Mouse (Mus musculus) intestine, postnatal 0 days (tissue): ENCODE measurements at regions not wholly inside any gene's neighbourhood (a gene's known extent, or its start where the extent isn't known, plus 50 kb on each side); places are given as distances from the start of the nearest gene placed in this dataset.

Experiments used
- ATAC-seq: fragments of 200-750 bp; cut with Nextera tagmentation; 2 replicates; pipeline ENCODE4 v1.8.0; 2017; ENCODE audit warnings: mild to moderate bottlenecking, moderate TSS enrichment, moderate library complexity
- H3K27ac ChIP-seq: fragments of 300-500 bp; sonication (generic); 2 replicates; pipeline ENCODE4 v1.5.1; 2014; ENCODE audit warnings: mild to moderate bottlenecking, low read depth, low read length, moderate library complexity
- H3K27me3 ChIP-seq: fragments of 300-500 bp; sonication (generic); replicated peaks from 2 replicates; pipeline ENCODE4 v1.6.1; 2014; ENCODE audit warnings: low read length, mixed read lengths; ENCODE audit not compliant: control insufficient read depth, insufficient read depth
- H3K36me3 ChIP-seq: fragments of 300-500 bp; sonication (generic); 2 replicates; pipeline ENCODE4 v1.6.1; 2014; ENCODE audit warnings: mild to moderate bottlenecking, moderate library complexity; ENCODE audit not compliant: control insufficient read depth, insufficient read depth
- H3K4me1 ChIP-seq: fragments of 300-500 bp; sonication (generic); replicated peaks from 2 replicates; pipeline ENCODE4 v1.6.1; 2014; ENCODE audit warnings: antibody characterized with exemption, low read length, mixed read lengths; ENCODE audit not compliant: control insufficient read depth, insufficient read depth
- H3K4me2 ChIP-seq: fragments of 300-500 bp; sonication (generic); replicated peaks from 2 replicates; pipeline ENCODE4 v1.6.1; 2014; ENCODE audit warnings: low read depth, mild to moderate bottlenecking, moderate library complexity
- H3K4me3 ChIP-seq: fragments of 300-500 bp; sonication (generic); 2 replicates; pipeline ENCODE4 v1.5.1; 2014; ENCODE audit warnings: low read depth, low read length
- H3K9ac ChIP-seq: fragments of 300-500 bp; sonication (generic); 2 replicates; pipeline ENCODE4 v1.6.1; 2014; ENCODE audit warnings: mild to moderate bottlenecking, low read depth, low read length
- H3K9me3 ChIP-seq: fragments of 300-500 bp; sonication (generic); 2 replicates; pipeline ENCODE4 v1.6.1; 2016; ENCODE audit warnings: mixed run types; ENCODE audit not compliant: control insufficient read depth
- CTCF ChIP-seq: sonication (generic); IDR thresholded peaks from 2 replicates; pipeline ENCODE4 v1.5.1; 2016; ENCODE audit warnings: low read depth, mild to moderate bottlenecking, control low read depth, antibody characterized with exemption, moderate library complexity
- WGBS: fragments of 180-500 bp; shearing (Covaris S2); extraction: QIAGEN DNeasy Blood & Tissue Kit; methylation state at CpG from one replicate; pipeline ENCODE4 v1.1.7; 2014; 5-methylcytosine and 5-hydroxymethylcytosine counted together

DNA sequence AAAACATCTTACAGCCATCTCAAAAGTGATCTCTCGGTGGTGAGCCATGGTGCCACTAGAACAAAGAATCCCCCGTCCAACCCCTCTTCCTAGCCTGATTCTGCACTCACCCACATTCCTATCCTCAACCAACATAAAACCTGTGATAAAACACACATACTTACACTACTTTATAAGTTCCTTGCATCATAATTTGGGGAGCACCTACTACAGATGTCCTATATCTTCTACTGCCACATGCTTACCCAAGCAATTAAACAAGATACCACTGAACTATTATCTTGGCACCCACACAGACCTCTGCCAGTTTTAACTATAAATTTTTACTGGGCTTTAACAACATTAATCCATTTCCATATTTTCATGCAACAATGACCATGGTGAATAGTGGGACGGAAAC, 321.9 kb downstream of the Ccser2 start:
- no peak for TF ChIP-seq CTCF
- Histone ChIP-seq H3K9me3 (no peaks in the 10 kb centered on the region), H3K36me3 (no peaks in the 10 kb centered on the region), H3K4me1 (no peaks in the 10 kb centered on the region), H3K9ac (no peak overlapping the region), H3K4me3 (no peak overlapping the region), H3K27ac (no peak overlapping the region), H3K4me2 (no peak overlapping the region), H3K27me3 (no peaks in the 10 kb centered on the region)
- WGBS = 81% methylated on average over 3 of the region's 3 CpGs
- no peak for ATAC-seq

DNA sequence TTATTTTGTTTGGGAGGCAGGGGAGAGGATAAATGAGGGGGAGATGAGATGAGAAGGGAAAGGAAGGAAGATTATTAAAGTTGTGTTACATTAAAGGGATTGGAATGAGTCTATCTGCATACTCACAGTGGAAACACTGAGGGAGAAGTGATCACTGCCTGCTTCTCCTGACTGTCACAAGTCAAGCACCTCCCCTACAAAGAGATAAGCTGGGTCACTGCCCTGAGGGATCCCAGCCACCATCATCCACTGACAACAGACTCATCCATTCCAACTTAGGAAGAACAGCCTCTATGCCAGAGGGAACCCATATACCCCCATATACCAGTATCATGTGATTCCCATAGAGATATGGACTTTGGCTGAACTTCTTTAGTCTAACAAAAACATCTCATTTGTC, 322.3 kb downstream of the Ccser2 start:
- TF ChIP-seq CTCF = no peak
- ATAC-seq = no peak

DNA sequence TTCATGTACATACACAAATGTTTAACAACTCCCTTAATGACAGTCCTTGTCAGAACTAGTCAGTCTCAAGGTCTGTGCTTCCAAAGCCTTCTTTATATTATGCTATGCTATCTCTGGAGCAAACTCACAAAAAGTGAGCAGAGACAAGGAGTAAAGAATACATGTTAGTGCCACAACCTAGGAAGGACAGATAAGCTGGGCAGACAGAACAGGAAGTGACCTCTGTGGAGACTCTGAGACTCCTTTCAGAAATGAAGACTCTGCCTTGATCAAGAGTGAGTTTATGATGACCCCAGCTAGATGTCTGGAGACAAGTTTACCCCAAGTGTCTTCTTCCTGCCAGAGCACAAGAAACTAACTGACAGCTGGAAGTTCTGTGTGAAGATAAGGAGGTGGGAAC, 343.8 kb downstream of the Ccser2 start:
- H3K9me3 ChIP-seq = no peaks in the 10 kb centered on the region
- H3K4me1 ChIP-seq = no peaks in the 10 kb centered on the region
- H3K4me2 ChIP-seq = no peak overlapping the region
- no peak for TF ChIP-seq CTCF
- no peak overlapping the region for H3K9ac ChIP-seq
- ATAC-seq = no peak
- no peaks in the 10 kb centered on the region for H3K27me3 ChIP-seq
- H3K4me3 ChIP-seq = no peak overlapping the region
- H3K27ac ChIP-seq = no peak overlapping the region
- no peaks in the 10 kb centered on the region for H3K36me3 ChIP-seq

More for the DNA sequence above, 322.3 kb downstream of the Ccser2 start:
- no peaks in the 10 kb centered on the region for H3K4me1 ChIP-seq
- no peak overlapping the region for H3K4me3 ChIP-seq
- no peak overlapping the region for H3K4me2 ChIP-seq
- H3K9me3 ChIP-seq = no peaks in the 10 kb centered on the region
- no peaks in the 10 kb centered on the region for H3K27me3 ChIP-seq
- no peak overlapping the region for H3K9ac ChIP-seq
- H3K27ac ChIP-seq = no peak overlapping the region
- no peaks in the 10 kb centered on the region for H3K36me3 ChIP-seq

DNA sequence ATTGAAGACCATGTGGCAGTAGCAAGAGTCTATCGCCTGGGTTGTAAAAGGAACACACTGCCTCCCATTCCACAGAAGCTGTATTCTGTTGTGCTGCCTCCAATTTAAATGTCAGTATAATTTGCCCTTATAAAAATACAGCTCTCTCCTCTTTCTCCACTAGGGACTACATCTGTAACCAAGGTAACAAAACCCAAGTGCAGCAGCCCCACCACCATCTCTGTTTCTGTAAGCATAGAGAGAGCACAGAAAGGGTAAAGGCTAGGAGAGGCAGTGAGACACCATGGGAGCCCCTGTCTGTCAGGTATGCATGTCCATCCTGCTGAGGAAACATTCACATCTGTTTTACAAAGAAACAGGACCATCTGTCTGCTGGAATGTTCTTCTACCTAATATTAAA, 344.4 kb downstream of the Ccser2 start:
- H3K9me3 ChIP-seq = no peaks in the 10 kb centered on the region
- no peak overlapping the region for H3K27ac ChIP-seq
- no peak overlapping the region for H3K4me2 ChIP-seq
- H3K4me3 ChIP-seq = no peak overlapping the region
- H3K4me1 ChIP-seq = no peaks in the 10 kb centered on the region
- no peak for ATAC-seq
- 92% methylated on average over 1 of the region's 1 CpGs for WGBS
- no peak for TF ChIP-seq CTCF
- H3K27me3 ChIP-seq = no peaks in the 10 kb centered on the region
- H3K36me3 ChIP-seq = no peaks in the 10 kb centered on the region
- no peak overlapping the region for H3K9ac ChIP-seq

DNA sequence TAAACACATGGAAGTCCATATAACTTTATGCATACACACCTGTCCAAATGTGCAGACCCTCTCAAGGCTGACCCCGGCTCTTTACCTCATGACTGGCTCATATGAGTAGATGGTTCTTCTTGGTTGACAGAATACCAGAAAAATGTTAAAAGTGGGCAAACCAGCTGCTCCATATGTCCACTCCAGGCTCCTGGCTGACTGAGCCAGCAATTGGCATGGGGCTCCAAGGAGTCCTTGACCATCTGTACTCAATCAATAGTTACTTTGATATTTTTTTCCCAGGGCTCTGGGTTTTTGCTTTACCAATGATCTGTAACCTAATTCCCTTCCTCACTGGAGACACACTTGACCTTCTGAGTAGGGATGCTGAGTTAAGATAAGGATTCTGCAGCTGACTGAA, 345.5 kb downstream of the Ccser2 start:
- WGBS = 85% methylated on average over 1 of the region's 1 CpGs
- H3K36me3 ChIP-seq = no peaks in the 10 kb centered on the region
- H3K4me1 ChIP-seq = no peaks in the 10 kb centered on the region
- H3K4me2 ChIP-seq = no peak overlapping the region
- no peak overlapping the region for H3K4me3 ChIP-seq
- H3K27me3 ChIP-seq = no peaks in the 10 kb centered on the region
- TF ChIP-seq CTCF = no peak
- no peaks in the 10 kb centered on the region for H3K9me3 ChIP-seq
- ATAC-seq = no peak
- no peak overlapping the region for H3K9ac ChIP-seq
- H3K27ac ChIP-seq = no peak overlapping the region

DNA sequence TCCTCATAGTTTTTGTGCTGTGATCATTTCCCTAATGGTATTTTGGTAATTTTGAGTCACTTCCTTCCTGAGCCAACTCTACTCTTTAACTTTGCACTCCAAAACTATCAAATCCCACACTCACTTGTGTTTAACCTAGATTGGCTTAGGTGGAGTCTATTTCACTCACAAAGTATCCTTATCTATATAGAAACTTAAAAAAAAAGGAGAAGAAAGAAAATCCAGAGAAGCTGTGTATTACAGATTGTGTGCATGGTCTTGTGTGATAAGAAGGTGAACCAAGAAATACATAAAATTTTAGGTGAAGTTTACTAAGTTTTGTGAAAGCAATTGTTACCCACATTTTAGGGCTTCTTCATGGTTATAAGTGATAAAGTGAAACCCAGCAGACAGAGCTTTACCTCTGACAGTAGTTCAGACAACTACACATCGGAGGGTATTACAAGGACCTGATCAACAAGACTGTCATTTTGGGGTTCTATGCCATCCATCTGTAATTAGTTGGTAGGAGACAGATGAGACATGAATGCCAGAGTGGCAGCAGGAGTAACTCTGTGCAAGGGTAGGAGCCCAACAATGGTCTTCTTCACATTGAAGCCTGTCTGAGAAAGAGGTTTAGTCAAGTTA, 350.0 kb downstream of the Ccser2 start:
- ATAC-seq = no peak
- Histone ChIP-seq H3K4me1 (no peaks in the 10 kb centered on the region), H3K4me3 (no peak overlapping the region), H3K36me3 (no peaks in the 10 kb centered on the region), H3K4me2 (no peak overlapping the region), H3K27ac (no peak overlapping the region), H3K9me3 (no peaks in the 10 kb centered on the region), H3K27me3 (no peaks in the 10 kb centered on the region), H3K9ac (no peak overlapping the region)
- no peak for TF ChIP-seq CTCF
- WGBS = 89% methylated on average over 1 of the region's 1 CpGs

DNA sequence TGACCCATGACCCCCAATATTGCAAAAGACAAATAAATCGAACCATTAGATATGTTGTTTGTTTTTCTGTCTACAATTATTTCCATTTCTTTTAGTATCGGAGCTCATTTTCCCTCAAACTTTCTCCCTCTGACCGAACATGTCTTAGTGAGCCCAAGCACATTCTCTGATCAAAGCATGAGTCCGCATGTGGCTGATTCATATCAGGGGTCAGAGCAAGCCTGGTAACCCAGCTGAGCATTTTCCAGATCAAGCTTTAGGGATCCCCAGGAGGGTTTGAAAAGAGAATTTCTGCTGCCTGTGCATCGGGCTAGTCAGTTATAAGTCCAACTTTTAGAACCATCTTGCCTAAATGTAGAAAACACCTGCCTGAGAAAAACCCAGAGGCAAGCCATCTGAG, 350.6 kb downstream of the Ccser2 start:
- Histone ChIP-seq H3K36me3 (no peaks in the 10 kb centered on the region), H3K4me3 (no peak overlapping the region), H3K4me2 (no peak overlapping the region), H3K9me3 (no peaks in the 10 kb centered on the region), H3K4me1 (no peaks in the 10 kb centered on the region), H3K9ac (no peak overlapping the region), H3K27ac (no peak overlapping the region), H3K27me3 (no peaks in the 10 kb centered on the region)
- ATAC-seq = no peak
- WGBS = 88% methylated on average over 5 of the region's 5 CpGs
- TF ChIP-seq CTCF = no peak
